Mouse (Mus musculus): ENCODE measurements at regions not wholly inside any gene's neighbourhood (a gene's known extent, or its start where the extent isn't known, plus 50 kb on each side); places are given as distances from the start of the nearest gene placed in this dataset.

- H3K79me2 ChIP-seq (ENCODE audit: inconsistent target) = no peaks in the 10 kb centered on the region
- H3K4me3 ChIP-seq (ENCODE audit: inconsistent target) = no peak overlapping the region
- H3K27ac ChIP-seq = no peak overlapping the region
- 82% methylated on average over 1 of the region's 3 CpGs for WGBS (ENCODE audit: missing documents)
- no peaks in the 10 kb centered on the region for H3K36me3 ChIP-seq (ENCODE audit: inconsistent target)
Observed at GRCm38 (mm10) chr3:52881981-52882380, 135.1 kb downstream of the Cog6 start.

GRCm38 (mm10) chr3:52881139-52881538, 135.9 kb downstream of the Cog6 start:
- WGBS (ENCODE audit: missing documents) = 40% methylated on average over 4 of the region's 4 CpGs
- Histone ChIP-seq H3K79me2 (ENCODE audit: inconsistent target) (no peaks in the 10 kb centered on the region), H3K36me3 (ENCODE audit: inconsistent target) (no peaks in the 10 kb centered on the region), H3K27ac (no peak overlapping the region), H3K4me3 (ENCODE audit: inconsistent target) (no peak overlapping the region)

- WGBS (ENCODE audit: missing documents) = 40% methylated on average over 10 of the region's 10 CpGs
Observed at GRCm38 (mm10) chr3:52879700-52880099, 137.3 kb downstream of the Cog6 start.

GRCm38 (mm10) chr3:52878334-52878733, 138.7 kb downstream of the Cog6 start:
- Histone ChIP-seq H3K27ac (no peak overlapping the region), H3K36me3 (ENCODE audit: inconsistent target) (no peaks in the 10 kb centered on the region), H3K79me2 (ENCODE audit: inconsistent target) (no peaks in the 10 kb centered on the region), H3K4me3 (ENCODE audit: inconsistent target) (no peak overlapping the region)
- WGBS (ENCODE audit: missing documents) = 15% methylated on average over 3 of the region's 3 CpGs

More at GRCm38 (mm10) chr3:52879700-52880099, 137.3 kb downstream of the Cog6 start:
- Histone ChIP-seq H3K27ac (no peak overlapping the region), H3K36me3 (ENCODE audit: inconsistent target) (no peaks in the 10 kb centered on the region), H3K79me2 (ENCODE audit: inconsistent target) (no peaks in the 10 kb centered on the region), H3K4me3 (ENCODE audit: inconsistent target) (no peak overlapping the region)

- 12% methylated on average over 5 of the region's 5 CpGs for WGBS (ENCODE audit: missing documents)
- Histone ChIP-seq H3K4me3 (ENCODE audit: inconsistent target) (no peak overlapping the region), H3K36me3 (ENCODE audit: inconsistent target) (no peaks in the 10 kb centered on the region), H3K27ac (no peak overlapping the region), H3K79me2 (ENCODE audit: inconsistent target) (no peaks in the 10 kb centered on the region)
Observed at GRCm38 (mm10) chr3:52872260-52872659, 144.8 kb downstream of the Cog6 start.

- no peaks in the 10 kb centered on the region for H3K79me2 ChIP-seq (ENCODE audit: inconsistent target)
- 36% methylated on average over 8 of the region's 8 CpGs for WGBS (ENCODE audit: missing documents)
Observed at GRCm38 (mm10) chr3:52863146-52863849, 153.7 kb downstream of the Cog6 start.

DNA sequence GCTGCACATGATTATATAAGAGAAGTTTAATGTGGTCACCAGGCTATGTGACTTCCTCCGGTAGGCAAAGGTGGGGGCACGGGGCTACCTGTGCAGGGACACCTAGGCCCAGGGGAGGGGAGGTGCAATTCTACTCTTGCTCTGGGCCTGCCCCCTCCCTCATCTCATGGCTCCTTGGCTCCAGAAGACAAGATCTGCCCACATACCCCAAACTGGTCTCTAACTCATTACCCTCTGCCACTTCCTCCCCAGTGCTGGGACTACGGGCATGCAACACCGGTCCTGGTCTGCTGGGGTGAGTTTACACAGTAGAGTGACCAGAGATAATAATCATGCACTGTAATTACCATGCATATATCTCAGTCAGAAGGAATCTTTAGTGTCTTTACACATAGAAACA, 155.0 kb downstream of the Cog6 start:
- Histone ChIP-seq H3K4me3 (ENCODE audit: inconsistent target) (no peak overlapping the region), H3K27ac (no peak overlapping the region), H3K36me3 (ENCODE audit: inconsistent target) (no peaks in the 10 kb centered on the region), H3K79me2 (ENCODE audit: inconsistent target) (no peaks in the 10 kb centered on the region)
- 51% methylated on average over 4 of the region's 4 CpGs for WGBS (ENCODE audit: missing documents)

More at GRCm38 (mm10) chr3:52863146-52863849, 153.7 kb downstream of the Cog6 start:
- H3K27ac ChIP-seq = no peak overlapping the region
- no peaks in the 10 kb centered on the region for H3K36me3 ChIP-seq (ENCODE audit: inconsistent target)
- no peak overlapping the region for H3K4me3 ChIP-seq (ENCODE audit: inconsistent target)

DNA sequence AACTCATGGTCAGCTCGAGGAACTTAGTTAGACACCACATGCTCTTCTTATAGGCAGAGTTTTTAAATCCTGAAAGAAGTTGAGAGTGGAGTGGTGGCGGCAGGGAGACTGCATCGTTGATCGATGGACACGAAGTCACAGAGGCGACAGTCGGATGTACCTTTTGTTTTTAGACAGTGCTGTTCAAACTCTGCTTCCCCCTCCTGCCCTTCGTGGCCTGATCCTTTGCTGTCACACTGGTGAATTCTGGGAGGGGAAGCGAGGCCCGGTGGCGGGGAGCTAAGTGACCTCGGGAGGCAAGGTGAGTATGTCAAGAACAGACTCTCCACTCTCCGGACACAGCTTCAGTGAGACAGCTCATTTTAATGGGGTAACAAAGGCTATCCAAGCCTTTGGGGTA, 155.5 kb downstream of the Cog6 start:
- 85% methylated on average over 13 of the region's 13 CpGs for WGBS (ENCODE audit: missing documents)
- H3K79me2 ChIP-seq (ENCODE audit: inconsistent target) = no peaks in the 10 kb centered on the region

DNA sequence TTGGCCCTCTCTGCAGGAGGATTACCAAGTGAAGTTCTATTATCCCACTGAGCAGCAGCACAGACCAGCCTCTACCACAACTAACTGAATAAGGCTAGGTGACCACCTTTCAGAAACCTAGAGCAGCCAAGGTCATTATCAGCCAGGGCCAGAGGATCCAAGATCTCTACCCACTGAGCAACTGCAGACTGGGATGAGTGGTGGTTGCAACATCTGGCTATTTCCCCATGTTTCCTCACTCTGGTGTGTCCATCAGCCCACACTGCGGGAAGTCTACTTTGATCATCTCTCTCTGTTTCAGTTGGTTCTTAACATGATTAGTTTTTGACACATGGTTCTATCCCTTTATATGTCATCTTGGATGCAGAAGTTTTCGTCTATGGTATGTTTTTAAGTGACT, 157.2 kb downstream of the Cog6 start:
- H3K4me3 ChIP-seq (ENCODE audit: inconsistent target) = no peak overlapping the region
- H3K27ac ChIP-seq = no peak overlapping the region
- WGBS (ENCODE audit: missing documents) = 41% methylated on average over 2 of the region's 2 CpGs
- H3K36me3 ChIP-seq (ENCODE audit: inconsistent target) = no peaks in the 10 kb centered on the region
- H3K79me2 ChIP-seq (ENCODE audit: inconsistent target) = no peaks in the 10 kb centered on the region

More for the DNA sequence above, 155.5 kb downstream of the Cog6 start:
- H3K4me3 ChIP-seq (ENCODE audit: inconsistent target) = no peak overlapping the region
- no peak overlapping the region for H3K27ac ChIP-seq
- H3K36me3 ChIP-seq (ENCODE audit: inconsistent target) = no peaks in the 10 kb centered on the region

DNA sequence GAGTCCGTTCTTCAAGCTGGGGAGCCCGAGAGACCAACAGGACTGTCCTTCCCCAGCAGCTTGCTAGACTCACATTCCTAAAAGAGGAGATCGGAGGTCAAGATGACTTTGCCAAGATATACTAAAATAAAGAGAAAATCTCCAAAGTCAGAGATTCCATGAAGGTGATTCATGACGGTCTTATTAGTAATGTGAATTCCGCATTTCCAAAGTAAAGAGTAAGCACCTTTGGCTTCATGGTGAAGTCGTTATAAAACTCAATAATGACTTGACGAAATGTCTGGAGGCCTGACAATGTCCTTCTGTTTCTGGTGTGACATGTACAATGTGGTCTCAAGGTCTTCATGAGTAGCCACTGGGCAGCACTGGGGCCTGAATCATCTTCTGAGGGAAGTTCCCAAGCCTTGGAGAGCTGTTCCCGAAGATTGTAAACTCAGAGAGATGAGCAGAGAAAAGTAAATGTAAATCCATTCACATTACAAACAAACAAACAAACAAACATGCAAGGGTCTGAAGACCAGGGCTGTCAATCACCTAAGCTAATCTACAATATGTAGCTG, 157.7 kb downstream of the Cog6 start:
- no peak overlapping the region for H3K4me3 ChIP-seq (ENCODE audit: inconsistent target)
- WGBS (ENCODE audit: missing documents) = 94% methylated on average over 7 of the region's 8 CpGs
- no peaks in the 10 kb centered on the region for H3K36me3 ChIP-seq (ENCODE audit: inconsistent target)
- H3K79me2 ChIP-seq (ENCODE audit: inconsistent target) = no peaks in the 10 kb centered on the region
- no peak overlapping the region for H3K27ac ChIP-seq

- H3K36me3 ChIP-seq (ENCODE audit: inconsistent target) = no peaks in the 10 kb centered on the region
- H3K27ac ChIP-seq = no peak overlapping the region
- 91% methylated on average over 8 of the region's 9 CpGs for WGBS (ENCODE audit: missing documents)
- H3K4me3 ChIP-seq (ENCODE audit: inconsistent target) = no peak overlapping the region
- no peaks in the 10 kb centered on the region for H3K79me2 ChIP-seq (ENCODE audit: inconsistent target)
Observed at GRCm38 (mm10) chr3:52858259-52858658, 158.8 kb downstream of the Cog6 start.

DNA sequence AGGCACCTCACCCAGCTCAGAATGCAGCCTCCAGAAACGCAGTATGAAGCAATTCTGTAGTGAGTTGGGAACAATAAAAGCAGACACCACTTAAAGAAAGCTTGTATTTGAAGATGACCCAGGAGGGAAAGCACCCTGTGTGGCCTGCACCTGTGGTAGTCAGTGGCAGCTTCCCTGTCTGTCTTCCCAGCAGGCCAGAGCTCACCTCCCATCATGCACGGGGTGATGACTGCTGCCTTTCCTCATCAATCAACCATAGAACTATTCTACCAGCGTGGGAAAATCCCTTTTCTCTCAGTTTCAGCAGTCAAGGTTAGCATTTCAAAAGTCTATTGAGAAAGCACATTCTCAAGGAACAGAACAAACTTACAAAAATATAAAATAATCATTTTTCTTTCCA, 160.0 kb downstream of the Cog6 start:
- no peaks in the 10 kb centered on the region for H3K79me2 ChIP-seq (ENCODE audit: inconsistent target)
- no peak overlapping the region for H3K27ac ChIP-seq
- 58% methylated on average over 3 of the region's 3 CpGs for WGBS (ENCODE audit: missing documents)
- no peaks in the 10 kb centered on the region for H3K36me3 ChIP-seq (ENCODE audit: inconsistent target)
- H3K4me3 ChIP-seq (ENCODE audit: inconsistent target) = no peak overlapping the region

- Histone ChIP-seq H3K79me2 (ENCODE audit: inconsistent target) (no peaks in the 10 kb centered on the region), H3K36me3 (ENCODE audit: inconsistent target) (no peaks in the 10 kb centered on the region), H3K4me3 (ENCODE audit: inconsistent target) (no peak overlapping the region), H3K27ac (no peak overlapping the region)
- WGBS (ENCODE audit: missing documents) = 52% methylated on average over 7 of the region's 7 CpGs
Observed at GRCm38 (mm10) chr3:52854560-52854959, 162.5 kb downstream of the Cog6 start.

GRCm38 (mm10) chr3:52853126-52853525, 163.9 kb downstream of the Cog6 start:
- Histone ChIP-seq H3K79me2 (ENCODE audit: inconsistent target) (no peaks in the 10 kb centered on the region), H3K36me3 (ENCODE audit: inconsistent target) (no peaks in the 10 kb centered on the region), H3K4me3 (ENCODE audit: inconsistent target) (no peak overlapping the region), H3K27ac (no peak overlapping the region)
- 93% methylated on average over 3 of the region's 3 CpGs for WGBS (ENCODE audit: missing documents)

- no peak overlapping the region for H3K4me3 ChIP-seq (ENCODE audit: inconsistent target)
- no peaks in the 10 kb centered on the region for H3K36me3 ChIP-seq (ENCODE audit: inconsistent target)
- no peak overlapping the region for H3K27ac ChIP-seq
Observed at GRCm38 (mm10) chr3:52845166-52845565, 171.9 kb downstream of the Cog6 start.

DNA sequence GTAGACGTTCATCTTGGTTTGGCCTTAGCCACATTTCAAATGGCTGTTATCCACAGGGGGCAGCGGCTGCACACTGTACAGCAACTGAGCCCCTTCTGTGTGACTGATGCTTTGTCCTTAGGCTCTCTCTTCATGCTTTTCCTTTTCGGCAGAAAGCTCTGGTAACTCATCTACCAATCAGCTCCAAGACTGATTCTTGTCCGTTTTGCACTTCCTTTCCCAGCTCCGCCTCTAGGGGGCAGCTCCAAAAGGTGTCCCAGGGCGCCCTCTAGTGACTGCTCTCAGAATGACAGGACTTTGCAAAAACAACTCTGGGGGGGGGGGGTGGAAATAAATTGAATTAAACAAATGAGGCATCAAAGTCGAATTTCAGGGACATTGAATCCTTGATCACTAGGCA, 173.0 kb downstream of the Cog6 start:
- Histone ChIP-seq H3K27ac (no peak overlapping the region), H3K79me2 (ENCODE audit: inconsistent target) (no peaks in the 10 kb centered on the region), H3K4me3 (ENCODE audit: inconsistent target) (no peak overlapping the region), H3K36me3 (ENCODE audit: inconsistent target) (no peaks in the 10 kb centered on the region)
- WGBS (ENCODE audit: missing documents) = 25% methylated on average over 7 of the region's 7 CpGs

More at GRCm38 (mm10) chr3:52845166-52845565, 171.9 kb downstream of the Cog6 start:
- no peaks in the 10 kb centered on the region for H3K79me2 ChIP-seq (ENCODE audit: inconsistent target)

Measured in macrophage (primary cell).